In the genomic region with DNA sequence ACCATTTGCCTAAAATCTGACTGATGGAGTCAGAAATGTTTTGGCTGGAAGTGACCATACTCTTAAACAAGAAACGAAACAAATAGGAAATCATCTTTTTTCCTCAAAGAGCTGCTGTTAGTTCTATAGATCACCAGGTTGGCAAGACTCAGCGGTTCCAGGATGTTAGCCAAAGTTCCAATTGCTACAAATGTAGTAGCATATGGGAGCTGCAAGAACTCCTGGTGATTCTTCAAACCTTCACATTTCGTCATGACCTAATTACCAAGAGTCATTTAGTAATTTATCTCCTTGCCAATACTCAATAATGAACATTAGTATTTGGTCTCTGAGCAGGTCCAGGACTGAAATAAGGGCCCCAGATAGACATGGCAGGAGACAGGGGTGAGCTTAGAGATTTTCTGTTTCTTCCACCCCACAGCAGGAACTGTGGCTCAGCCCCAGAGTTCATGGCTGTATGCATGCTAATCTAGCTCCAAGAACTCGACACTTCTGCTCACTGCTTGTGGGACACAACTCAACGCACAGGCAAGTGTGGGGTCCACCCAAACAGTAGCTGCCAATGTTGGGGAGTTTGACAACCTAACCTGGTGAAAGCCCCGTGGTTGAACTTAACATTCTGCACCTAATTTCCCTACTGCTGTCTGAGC, we compare ENCODE assay signal across 7 mouse cellular contexts.
"Had no signal": no experiment of that assay in that cellular context is flagged by ENCODE, and none has a peak within 500 bp of the region (broad histone marks: within the 10 kb centered on the region; RNA-seq: fewer than 3 reads in every experiment).

No protein-coding gene starts in this region.

- DNase-seq: kidney, postnatal 10 days; kidney, postnatal 4 days; left cerebral cortex, postnatal 4 days; lung, adult 18-20 months; lung, postnatal 4 days; right cerebral cortex, postnatal 25 days; thymus, postnatal 4 days had no signal
